Mouse (Mus musculus) neutrophil, adult 59 days (primary cell): Measurements from ENCODE around the gene Olfr308. TPM values are rescaled to one million over a fixed set of nuclear protein-coding genes. Genes with fewer than 3 reads are reported as not detected.

Experiments
- total RNA-seq, 2 experiments: library from RNA; stranded (reverse); gene quantifications; 1 replicate in 1 of 2; 2 replicates in 1 of 2; pipeline ENCODE4 v1.2.4; 2023

Olfr308 gene
- not detected for total RNA-seq

GRCm38 (mm10) chr7:86325530-86325929 is at the start of gene Olfr308:
Gene Olfr308, minus strand, starts transcription at chr7:86325630.

GRCm38 (mm10) chr7:86366828-86367227 is 41.4 kb upstream of the Olfr308 start, which contains the start of gene Olfr305:
Gene Olfr305, minus strand, starts transcription at chr7:86366928.

GRCm38 (mm10) chr7:86337486-86337885 is 12.1 kb upstream of the Olfr308 start, which contains the start of gene Olfr307:
Gene Olfr307, minus strand, starts transcription at chr7:86337586.

GRCm38 (mm10) chr7:86313608-86314007 is 11.8 kb downstream of the Olfr308 start, which contains the start of gene Olfr309:
Gene Olfr309, minus strand, starts transcription at chr7:86313708.

GRCm38 (mm10) chr7:86277072-86277471 is 48.4 kb downstream of the Olfr308 start, which contains the start of gene Olfr310:
Gene Olfr310, minus strand, starts transcription at chr7:86277172.

Other genes with a start within 250 kb of the Olfr308 start
- not detected for gene Vmn2r75, start 153.9 kb downstream of the Olfr308 start, total RNA-seq
- gene Vmn2r76, start 79.3 kb downstream of the Olfr308 start, total RNA-seq = not detected
- not detected for gene Olfr310, start 48.5 kb downstream of the Olfr308 start, total RNA-seq
- not detected for gene Olfr309, start 11.9 kb downstream of the Olfr308 start, total RNA-seq
- gene Olfr307, start 12.0 kb upstream of the Olfr308 start, total RNA-seq = not detected
- not detected for gene Olfr305, start 41.3 kb upstream of the Olfr308 start, total RNA-seq
- gene Olfr304, start 61.0 kb upstream of the Olfr308 start, total RNA-seq = not detected
- gene Olfr303, start 72.2 kb upstream of the Olfr308 start, total RNA-seq = not detected
- not detected for gene Olfr301, start 78.2 kb upstream of the Olfr308 start, total RNA-seq
- not detected for gene Olfr299, start 134.3 kb upstream of the Olfr308 start, total RNA-seq
- gene Olfr298, start 166.9 kb upstream of the Olfr308 start, total RNA-seq = not detected
- not detected for gene Olfr297, start 194.3 kb upstream of the Olfr308 start, total RNA-seq